In the genomic region with DNA sequence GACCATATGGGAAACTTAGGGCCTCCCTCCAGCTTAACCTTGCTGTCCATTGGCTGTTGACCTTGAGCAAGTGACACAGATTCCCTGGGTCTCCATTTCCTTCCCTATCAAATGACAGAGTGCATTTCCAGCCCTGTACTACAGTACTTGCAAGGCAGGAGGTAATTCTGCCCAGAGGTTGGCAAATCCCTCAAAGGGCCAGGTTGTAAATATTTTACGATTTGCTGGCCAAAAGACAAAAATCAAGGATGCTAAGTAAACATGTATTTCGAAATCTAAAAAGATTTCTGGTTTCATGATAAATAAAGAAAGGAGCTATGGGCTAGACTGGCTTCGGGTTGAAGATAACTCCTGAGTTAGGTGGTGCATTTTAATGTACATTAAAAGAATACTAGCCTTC, we compare ENCODE assay signal across 28 mouse cellular contexts. TPM values are rescaled to one million over a fixed set of nuclear protein-coding genes. Genes with fewer than 3 reads are reported as not detected.
"Had no signal": no experiment of that assay in that cellular context is flagged by ENCODE, and none has a peak within 500 bp of the region (broad histone marks: within the 10 kb centered on the region; RNA-seq: fewer than 3 reads in every experiment).

No protein-coding gene starts in this region.

- H3K9me3 ChIP-seq: heart, embryonic 13.5 days; heart, embryonic 15.5 days; hindbrain, embryonic 13.5 days; hindbrain, embryonic 15.5 days; kidney, embryonic 15.5 days; limb, embryonic 13.5 days; limb, embryonic 15.5 days; liver, embryonic 12.5 days had no signal

- H3K9ac ChIP-seq: forebrain, postnatal 0 days; heart, embryonic 13.5 days; heart, embryonic 15.5 days; hindbrain, embryonic 13.5 days; hindbrain, embryonic 15.5 days; kidney, embryonic 15.5 days; limb, embryonic 13.5 days; limb, embryonic 15.5 days; liver, embryonic 12.5 days had no signal

- H3K36me3 ChIP-seq: heart, embryonic 13.5 days; heart, embryonic 15.5 days; hindbrain, embryonic 13.5 days; hindbrain, embryonic 15.5 days; kidney, embryonic 15.5 days; limb, embryonic 13.5 days; limb, embryonic 15.5 days; liver, embryonic 12.5 days had no signal

- H3K4me3 ChIP-seq: heart, embryonic 13.5 days; heart, embryonic 15.5 days; hindbrain, embryonic 13.5 days; hindbrain, embryonic 15.5 days; kidney, embryonic 15.5 days; limb, embryonic 13.5 days; limb, embryonic 15.5 days; liver, embryonic 12.5 days had no signal

- ATAC-seq: forebrain, postnatal 0 days; hindbrain, postnatal 0 days; intestine, embryonic 16.5 days; liver, embryonic 12.5 days had no signal

- DNase-seq: forebrain, postnatal 0 days; gastrocnemius, postnatal 36 days; heart, postnatal 14 days; heart, postnatal 36 days; kidney, adult 11 months; kidney, adult 2 months; kidney, adult 9 months; kidney, postnatal 14 days; kidney, postnatal 36 days; layer of hippocampus, adult 9-11 months; layer of hippocampus, postnatal 36 days; left cerebral cortex, postnatal 4 days had no signal

- H3K27me3 ChIP-seq: heart, embryonic 15.5 days; hindbrain, embryonic 15.5 days; kidney, embryonic 15.5 days; limb, embryonic 13.5 days; limb, embryonic 15.5 days had no signal

- H3K27ac ChIP-seq: heart, embryonic 13.5 days; heart, embryonic 15.5 days; hindbrain, embryonic 13.5 days; hindbrain, embryonic 15.5 days; hindbrain, postnatal 0 days; kidney, embryonic 15.5 days; kidney, postnatal 0 days; limb, embryonic 13.5 days; limb, embryonic 15.5 days; liver, embryonic 12.5 days had no signal

- H3K4me2 ChIP-seq: heart, embryonic 11.5 days; heart, embryonic 13.5 days; heart, embryonic 15.5 days; hindbrain, embryonic 13.5 days; hindbrain, embryonic 15.5 days; kidney, embryonic 15.5 days; limb, embryonic 13.5 days; limb, embryonic 15.5 days; liver, embryonic 12.5 days had no signal

- H3K4me1 ChIP-seq: hindbrain, embryonic 15.5 days; limb, embryonic 13.5 days; liver, embryonic 12.5 days had no signal

RNA-seq across cellular contexts. Expression of gene Elf5, which starts 16.9 kb away (rescaled TPM):
- total RNA-seq: forebrain, postnatal 0 days; gastrocnemius, postnatal 36 days; heart, adult 8-10 months; heart, postnatal 14 days; heart, postnatal 36 days; hematopoietic stem cell, adult 5-6 weeks; hindbrain, postnatal 0 days had no signal
- polyA plus RNA-seq: forebrain, postnatal 0 days; heart, embryonic 11.5 days; heart, embryonic 13.5 days; heart, postnatal 0 days; hindbrain, embryonic 11.5 days; hindbrain, embryonic 13.5 days; hindbrain, embryonic 15.5 days; hindbrain, postnatal 0 days; liver, embryonic 12.5 days had no signal
